Mouse (Mus musculus) embryo, embryonic 11.5 days (tissue): ENCODE measurements around the gene 6330409D20Rik.

ENCODE experiments used
- DNase-seq: peaks from one replicate; pipeline ENCODE4 v3.0.0-alpha.2; 2012; ENCODE audit warnings: low read depth, low spot score

6330409D20Rik gene

GRCm38 (mm10) chr2:32740916-32741272 is at the start of gene 6330409D20Rik:
Gene 6330409D20Rik (minus strand): TSS chr2:32741016.
- DNase-seq = no peak

GRCm38 (mm10) chr2:32788581-32788980 is 47.8 kb upstream of the 6330409D20Rik start:
- DNase-seq = no peak

- no peak for DNase-seq
These were observed 46.4 kb upstream of the 6330409D20Rik start for GRCm38 (mm10) chr2:32787176-32787575.

GRCm38 (mm10) chr2:32784048-32784681 is 43.3 kb upstream of the 6330409D20Rik start, which contains the start of gene Cfap157:
Gene Cfap157 (minus strand): TSS chr2:32784428.
- no peak for DNase-seq

GRCm38 (mm10) chr2:32781710-32782109 is 40.9 kb upstream of the 6330409D20Rik start:
- DNase-seq = no peak

GRCm38 (mm10) chr2:32779714-32780113 is 38.9 kb upstream of the 6330409D20Rik start:
- no peak for DNase-seq

GRCm38 (mm10) chr2:32779131-32779530 is 38.3 kb upstream of the 6330409D20Rik start:
- DNase-seq = peak; percentile 52

GRCm38 (mm10) chr2:32778081-32778480 is 37.3 kb upstream of the 6330409D20Rik start:
- no peak for DNase-seq

GRCm38 (mm10) chr2:32776192-32776591 is 35.4 kb upstream of the 6330409D20Rik start:
- DNase-seq = no peak

GRCm38 (mm10) chr2:32775359-32776074 is 34.7 kb upstream of the 6330409D20Rik start, which contains the start of the genes Ttc16 and Ptrh1:
Gene Ttc16 (minus strand): TSS chr2:32775633.
Gene Ptrh1 (plus strand): TSS chr2:32775786.
- peak; percentile 96 for DNase-seq

- no peak for DNase-seq
These were observed 31.9 kb upstream of the 6330409D20Rik start for GRCm38 (mm10) chr2:32772626-32773279.

- DNase-seq = no peak
These were observed 31.1 kb upstream of the 6330409D20Rik start for GRCm38 (mm10) chr2:32771886-32772285.

GRCm38 (mm10) chr2:32769327-32770085 is 28.7 kb upstream of the 6330409D20Rik start:
- no peak for DNase-seq

- no peak for DNase-seq
These were observed 28.0 kb upstream of the 6330409D20Rik start for GRCm38 (mm10) chr2:32768661-32769285.

GRCm38 (mm10) chr2:32767241-32767640 is 26.4 kb upstream of the 6330409D20Rik start:
- DNase-seq = no peak

GRCm38 (mm10) chr2:32763353-32763752 is 22.5 kb upstream of the 6330409D20Rik start:
- DNase-seq = no peak

- no peak for DNase-seq
These were observed 21.0 kb upstream of the 6330409D20Rik start for GRCm38 (mm10) chr2:32761859-32762258.

- no peak for DNase-seq
These were observed 20.5 kb upstream of the 6330409D20Rik start for GRCm38 (mm10) chr2:32761361-32761760.

GRCm38 (mm10) chr2:32759001-32759400 is 18.2 kb upstream of the 6330409D20Rik start:
- DNase-seq = no peak

GRCm38 (mm10) chr2:32758503-32758902 is 17.7 kb upstream of the 6330409D20Rik start:
- no peak for DNase-seq
